Mouse (Mus musculus) Muller cell, postnatal 12 days (primary cell): Measurements from ENCODE around the gene Pcp4l1.
"Not testable (repeated sequence)": the region's sequence is repeated elsewhere in the genome, so short reads cannot be mapped to it uniquely, and the experiment has no call there.

Experiments
- DNase-seq: peaks from one replicate; pipeline ENCODE4 v3.0.0-alpha.2; 2015; ENCODE audit errors: inconsistent ontology term

Pcp4l1 gene

DNA sequence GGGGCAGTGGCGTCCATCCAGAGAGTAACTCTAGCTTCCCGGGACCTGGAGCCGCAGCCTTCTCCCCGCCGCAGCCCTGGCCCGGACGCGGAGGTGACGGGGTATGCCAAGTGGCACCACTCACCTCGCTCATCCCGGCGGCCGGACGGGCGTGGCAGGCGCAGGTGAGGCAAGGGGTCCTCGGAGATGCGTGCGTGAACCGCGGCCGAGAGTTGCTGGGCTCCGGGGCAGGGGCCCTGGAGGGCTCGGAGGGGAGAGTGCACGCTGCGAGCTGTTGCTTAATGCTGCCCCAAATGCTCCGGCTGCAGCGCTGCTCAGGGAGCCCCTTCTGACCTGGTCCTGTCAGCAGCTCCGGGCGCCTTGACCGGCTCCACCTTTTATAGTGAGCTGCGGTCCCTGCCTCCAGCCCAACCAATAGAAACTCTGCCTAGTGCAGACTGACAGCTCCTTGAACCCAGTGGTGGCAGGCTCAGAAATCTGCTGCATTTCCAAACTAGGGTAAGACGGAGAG is at the start of gene Pcp4l1:
Gene Pcp4l1 (minus strand): TSS at position 382 of the 511 bp plus-strand sequence.
- DNase-seq: peak; percentile 67

DNA sequence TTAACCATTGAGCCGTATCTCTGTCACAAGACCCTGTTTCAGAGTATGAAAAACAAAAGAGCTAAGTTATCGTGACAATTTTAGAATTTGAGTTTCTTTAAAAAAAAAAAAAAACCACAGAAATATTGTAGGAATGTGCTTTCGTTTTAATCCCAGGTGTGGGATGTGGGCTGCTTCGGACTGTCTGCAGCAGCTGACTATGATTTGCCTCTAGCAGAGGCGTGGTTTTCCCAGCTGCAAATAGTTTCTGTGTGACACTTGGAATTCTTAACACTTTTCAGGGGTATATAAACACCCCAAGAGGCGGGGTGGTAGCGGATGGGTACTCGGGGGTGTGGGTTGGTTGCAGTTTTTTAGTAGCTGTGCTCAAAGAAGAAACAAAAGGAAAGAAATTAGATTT is 49.3 kb upstream of the Pcp4l1 start:
- DNase-seq: no peak

DNA sequence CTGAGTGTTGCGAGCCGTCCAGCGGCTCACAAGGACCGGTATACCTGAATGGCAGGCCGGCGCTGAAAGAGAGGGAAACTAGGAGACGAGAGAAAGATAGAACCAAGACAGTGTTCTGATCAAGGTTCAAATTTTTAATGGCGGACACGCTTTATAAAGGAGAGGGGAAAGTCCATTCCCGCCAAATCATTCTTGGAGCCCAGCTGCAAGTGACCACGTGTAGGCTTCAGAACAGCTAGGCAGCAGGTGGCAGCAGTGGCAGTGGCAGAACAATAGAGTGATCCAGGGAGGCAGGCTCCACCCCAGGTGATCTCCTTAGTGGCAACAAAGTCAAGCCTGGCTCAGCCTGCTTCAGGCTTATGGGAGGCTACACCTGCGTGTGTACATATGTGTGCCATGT is 45.9 kb upstream of the Pcp4l1 start:
- not testable (repeated sequence) for DNase-seq

DNA sequence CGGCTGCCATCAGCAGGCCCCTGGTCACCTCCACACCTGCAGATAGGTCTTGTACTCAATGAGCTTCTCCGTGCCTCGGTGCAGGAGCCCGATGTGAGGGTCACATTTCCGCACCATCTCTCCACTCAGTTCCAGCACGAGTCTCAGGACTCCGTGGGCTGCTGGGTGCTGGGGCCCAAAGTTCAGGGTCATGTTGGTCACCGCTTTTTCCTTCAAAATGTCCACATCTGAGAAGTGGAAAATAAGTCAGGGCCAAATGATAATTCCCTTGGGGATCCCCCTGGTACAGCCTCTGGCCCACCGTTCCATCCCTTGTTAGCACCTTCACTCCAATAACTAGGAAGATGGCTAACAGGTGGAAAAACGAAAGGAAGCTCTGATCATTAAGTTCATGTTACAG is 44.8 kb upstream of the Pcp4l1 start:
- no peak for DNase-seq

DNA sequence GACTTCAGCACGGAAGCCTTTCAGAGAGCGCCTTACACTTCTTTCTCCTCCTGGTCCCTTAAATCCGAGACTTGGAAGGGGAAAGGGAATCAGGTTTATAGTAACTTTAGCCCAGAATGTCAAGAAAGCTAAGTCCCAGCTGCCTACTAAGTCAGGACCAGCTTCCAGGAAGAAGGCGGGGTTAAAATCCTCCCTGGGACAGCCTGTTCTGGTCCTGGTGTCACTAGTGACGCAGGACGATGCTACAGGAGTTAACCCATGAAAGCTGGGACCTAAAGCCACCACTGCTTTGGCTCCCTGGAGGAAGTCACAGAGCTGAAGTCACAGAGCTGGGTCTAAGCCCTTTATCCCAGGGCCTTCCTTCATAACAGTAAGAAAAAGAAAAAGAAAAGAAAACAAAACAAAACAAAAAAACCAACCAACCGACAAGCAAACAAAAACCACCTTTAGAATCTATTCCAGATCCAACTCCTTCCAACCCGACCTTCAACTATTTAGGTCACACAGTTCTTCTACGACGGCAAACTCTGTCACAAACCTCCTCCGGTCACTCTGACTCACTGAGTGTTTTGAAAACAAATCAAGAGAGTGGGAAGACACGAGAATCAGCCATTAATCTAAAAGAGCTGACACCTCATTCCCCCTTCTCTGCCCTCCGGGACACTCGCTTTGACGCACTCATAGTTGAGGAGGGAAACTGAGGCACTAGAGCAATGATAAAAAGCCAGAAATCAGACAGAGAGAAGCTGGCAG is 44.1 kb upstream of the Pcp4l1 start:
- DNase-seq: no peak

DNA sequence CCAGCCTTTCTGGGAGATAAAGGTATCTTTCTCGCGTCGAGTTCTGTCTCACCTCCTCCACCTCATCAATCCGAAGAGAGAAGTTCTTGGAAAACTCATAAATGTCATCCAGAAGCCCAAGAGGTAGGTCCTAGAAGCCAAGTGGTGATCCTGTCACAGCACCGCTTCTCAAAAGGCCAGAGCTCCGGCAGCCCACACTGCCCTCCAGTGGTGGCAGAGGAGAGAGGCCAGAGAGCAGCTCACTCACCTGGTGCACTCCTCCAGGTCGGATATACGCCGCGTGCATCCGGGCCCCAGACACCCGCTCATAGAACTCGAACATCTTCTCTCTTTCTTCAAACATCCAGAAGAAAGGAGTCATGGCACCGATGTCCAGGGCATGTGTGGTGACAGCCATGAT is 42.4 kb upstream of the Pcp4l1 start:
- DNase-seq: no peak

DNA sequence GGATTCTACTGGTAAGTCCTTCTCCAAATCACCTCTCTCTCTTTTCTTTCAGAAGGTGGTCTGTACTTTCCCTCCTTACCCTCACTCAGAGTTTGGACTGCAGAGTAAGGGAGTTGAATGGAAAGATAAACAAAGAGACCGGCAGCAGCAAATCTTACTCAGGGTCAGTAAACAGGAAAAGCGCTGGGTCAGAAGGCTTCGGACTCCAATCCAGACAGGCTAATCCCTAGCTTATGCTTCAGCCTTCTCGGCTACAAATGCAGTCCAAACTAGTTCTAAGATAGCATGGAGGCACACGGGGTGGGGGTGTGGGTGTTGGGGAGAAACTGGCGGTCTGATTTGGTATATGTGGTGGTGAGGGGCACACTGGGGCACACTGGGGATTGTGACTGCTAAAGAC is 41.4 kb upstream of the Pcp4l1 start:
- no peak for DNase-seq

DNA sequence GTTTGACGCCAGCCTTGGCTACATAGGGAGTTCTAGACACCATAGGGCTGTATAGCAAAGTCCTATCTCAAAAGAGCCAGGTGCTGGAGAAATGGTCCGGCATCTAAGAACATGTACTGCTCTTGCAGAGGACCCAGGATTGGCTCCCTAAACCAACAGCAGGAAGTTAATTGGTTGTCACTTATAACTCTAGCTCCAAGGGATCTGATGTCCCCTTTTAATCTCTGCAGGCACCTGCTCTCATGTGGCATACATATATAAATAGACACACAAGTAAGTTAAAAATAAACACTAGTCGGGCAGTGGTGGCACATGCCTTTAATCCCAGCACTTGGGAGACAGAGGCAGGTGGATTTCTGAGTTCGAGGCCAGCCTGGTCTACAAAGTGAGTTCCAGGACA is 39.7 kb upstream of the Pcp4l1 start:
- DNase-seq: no peak

DNA sequence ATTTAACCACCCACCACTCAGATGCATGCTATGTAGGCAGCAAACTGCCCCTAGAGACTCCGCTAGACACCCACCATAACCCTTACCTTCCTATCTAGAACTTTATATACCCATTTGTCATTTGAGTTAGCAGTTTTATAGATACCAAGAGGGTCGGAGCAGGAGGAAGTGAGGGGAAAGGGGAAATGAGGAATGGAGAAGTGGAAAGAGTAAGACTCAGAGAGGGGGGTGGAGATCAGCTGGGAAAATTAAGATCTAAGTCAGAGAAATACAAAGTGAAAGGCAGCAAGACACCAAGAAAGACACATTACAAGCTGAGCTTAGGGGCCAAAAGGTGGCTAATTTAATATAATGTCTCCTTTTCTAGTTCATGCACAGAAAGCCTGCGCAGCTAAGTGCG is 38.5 kb upstream of the Pcp4l1 start:
- DNase-seq: no peak

DNA sequence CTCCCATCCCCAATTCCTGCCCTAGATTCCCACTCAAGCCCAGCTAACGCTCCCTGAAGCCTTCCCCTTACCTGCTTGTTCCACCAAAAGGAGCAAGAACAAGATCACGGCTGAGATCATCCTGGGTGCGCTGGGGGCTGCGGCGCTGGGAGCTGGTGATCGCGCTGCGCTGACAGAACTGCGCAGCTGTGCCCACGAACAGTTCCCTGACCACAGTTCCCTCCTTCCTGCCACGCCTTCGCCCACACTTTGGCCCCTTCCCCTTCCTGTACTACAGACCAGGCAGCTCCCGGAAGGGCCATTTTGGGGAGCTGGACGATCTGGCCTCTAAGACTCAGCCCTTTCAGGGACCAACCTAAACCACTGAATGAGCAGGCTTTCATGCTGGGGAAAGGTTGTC is 38.1 kb upstream of the Pcp4l1 start, which contains the start of gene Fcer1g:
Gene Fcer1g (minus strand): TSS at position 240 of the 400 bp plus-strand sequence.
- DNase-seq: no peak

DNA sequence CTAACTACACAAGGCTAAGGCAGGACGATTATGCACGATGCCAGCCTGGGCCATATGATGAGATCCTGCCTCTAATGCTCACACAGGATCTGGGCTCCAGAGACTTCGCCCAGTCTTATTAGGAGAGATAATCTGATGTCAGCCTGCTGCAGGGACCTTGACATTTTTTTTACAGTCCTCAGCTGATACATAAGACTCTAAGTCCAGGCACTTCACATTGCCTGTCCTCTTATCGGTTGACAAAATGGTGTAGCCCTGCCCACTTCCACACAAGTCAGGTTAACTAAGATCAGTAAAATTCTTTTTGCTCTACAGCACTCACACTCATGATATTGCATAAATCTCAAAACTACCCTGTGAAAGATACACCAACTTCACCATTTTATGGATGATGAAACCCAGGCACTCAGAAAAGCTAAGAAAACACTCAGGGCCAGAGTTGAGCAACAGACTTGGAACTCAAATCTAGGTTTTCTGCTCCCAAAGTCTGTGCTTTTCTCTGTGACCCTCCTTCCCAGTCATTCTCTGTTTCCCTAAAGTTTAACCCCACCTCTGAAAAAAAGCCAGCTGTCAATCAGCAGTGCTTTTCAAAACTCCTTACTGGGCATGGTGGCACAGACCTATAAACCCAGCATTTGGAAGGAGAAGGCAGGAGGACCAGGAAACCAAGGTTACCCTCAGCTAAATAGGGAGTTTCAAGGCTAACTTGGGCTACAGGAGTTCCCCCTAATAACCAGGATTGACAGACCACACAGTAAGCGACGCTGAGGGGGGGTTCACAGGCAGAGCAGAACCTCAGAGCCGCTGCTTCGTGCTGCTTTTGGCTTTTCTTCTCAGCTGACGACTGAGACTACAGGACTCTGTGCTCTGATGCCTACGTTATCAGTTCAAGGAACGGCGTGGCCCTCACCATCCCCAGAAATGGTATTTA is 37.0 kb upstream of the Pcp4l1 start:
- DNase-seq: no peak

DNA sequence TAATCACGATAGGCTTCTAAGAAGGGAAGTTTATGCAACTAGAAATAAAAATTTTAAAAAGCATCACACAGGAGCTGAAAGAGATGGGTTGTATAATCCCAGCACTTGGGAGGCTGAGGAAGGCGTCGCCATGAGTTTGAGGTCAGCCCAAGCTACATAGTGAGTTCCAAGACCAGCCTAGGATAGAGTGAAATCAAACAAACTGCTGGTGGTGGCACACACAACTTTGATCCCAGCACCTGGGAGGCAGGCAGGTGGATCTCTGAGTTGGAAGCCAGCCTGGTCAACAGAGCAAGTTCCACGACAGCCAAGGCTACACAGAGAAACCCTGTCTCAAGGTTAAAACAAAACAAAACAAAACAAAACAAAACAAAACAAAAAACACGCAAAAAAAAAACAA is 36.3 kb upstream of the Pcp4l1 start:
- no peak for DNase-seq

DNA sequence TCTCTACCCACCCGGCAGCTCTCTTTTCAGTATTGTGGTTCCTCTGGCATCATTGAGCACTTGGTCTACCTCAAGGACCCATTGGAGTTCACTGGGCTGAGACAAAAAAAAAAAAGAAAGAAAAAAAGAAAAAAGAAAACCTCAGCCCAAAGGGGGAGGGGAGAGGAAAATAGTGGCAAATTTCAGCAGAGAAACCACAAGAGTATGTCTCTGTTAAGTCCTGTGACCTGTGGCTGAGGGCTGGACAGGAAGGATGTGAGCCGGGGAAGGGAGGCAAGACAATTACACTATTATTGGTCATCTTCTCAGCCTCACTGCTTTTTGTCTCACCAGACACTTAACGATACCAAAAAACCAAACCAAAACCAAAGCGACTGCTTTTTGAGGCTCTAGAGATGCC is 35.8 kb upstream of the Pcp4l1 start:
- DNase-seq: peak; percentile 69

DNA sequence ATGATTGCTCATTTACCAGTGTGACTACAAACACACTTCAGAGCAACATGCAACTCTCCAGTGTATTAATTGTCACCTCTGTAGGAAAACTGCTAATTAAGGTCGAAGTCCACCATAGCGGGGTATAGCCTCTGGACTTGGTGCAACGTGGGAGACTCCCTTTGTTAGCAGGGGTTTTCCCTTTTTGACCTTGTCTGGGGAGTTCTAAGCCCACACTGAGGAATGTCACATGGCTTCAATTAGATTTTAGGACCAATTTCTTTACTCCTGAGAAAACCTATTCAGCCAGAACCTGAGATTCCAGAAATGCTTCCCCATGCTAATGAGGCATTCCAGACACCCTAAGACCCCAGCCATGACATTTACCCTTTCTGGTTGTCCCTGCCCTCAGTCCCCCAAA is 34.1 kb upstream of the Pcp4l1 start:
- peak; percentile 43 for DNase-seq

DNA sequence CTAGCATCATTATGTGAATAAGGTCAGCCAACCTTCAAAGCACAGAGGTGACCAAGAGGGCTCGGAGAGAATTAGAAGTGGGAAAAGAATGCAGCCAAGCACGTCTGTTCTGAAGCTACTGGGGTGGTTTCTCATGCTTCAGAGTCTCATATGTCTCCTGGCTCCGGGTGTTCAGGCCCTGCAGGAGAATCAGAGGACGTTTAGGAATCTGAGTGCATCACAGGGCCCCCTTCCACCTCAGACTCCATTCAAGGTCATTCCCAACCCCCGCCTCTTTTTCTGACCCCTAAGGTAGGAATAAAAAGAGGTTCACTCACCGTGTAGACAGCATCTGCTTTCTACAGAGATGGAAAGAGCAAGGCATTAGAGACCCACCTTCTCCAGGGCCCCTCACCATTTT is 33.7 kb upstream of the Pcp4l1 start:
- DNase-seq: no peak

DNA sequence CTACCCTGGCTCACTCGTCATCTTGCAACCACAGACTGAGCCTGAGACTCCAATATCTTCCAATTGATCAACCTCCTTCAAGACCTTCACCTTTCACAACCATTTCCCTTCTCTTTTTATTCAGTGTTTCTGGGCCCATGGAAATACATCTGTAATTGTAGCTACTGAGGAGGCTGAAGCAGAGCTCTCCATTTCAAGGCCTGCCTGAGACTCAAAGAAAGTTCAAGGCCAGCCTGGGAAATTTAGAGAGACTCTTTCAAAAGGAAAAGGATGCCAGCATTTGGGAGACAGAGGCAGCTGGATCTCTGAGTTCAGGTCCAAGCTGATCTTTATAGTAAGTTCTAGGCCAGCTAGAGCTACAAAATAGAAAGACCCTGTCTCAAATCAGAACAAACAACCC is 31.8 kb upstream of the Pcp4l1 start:
- no peak for DNase-seq

DNA sequence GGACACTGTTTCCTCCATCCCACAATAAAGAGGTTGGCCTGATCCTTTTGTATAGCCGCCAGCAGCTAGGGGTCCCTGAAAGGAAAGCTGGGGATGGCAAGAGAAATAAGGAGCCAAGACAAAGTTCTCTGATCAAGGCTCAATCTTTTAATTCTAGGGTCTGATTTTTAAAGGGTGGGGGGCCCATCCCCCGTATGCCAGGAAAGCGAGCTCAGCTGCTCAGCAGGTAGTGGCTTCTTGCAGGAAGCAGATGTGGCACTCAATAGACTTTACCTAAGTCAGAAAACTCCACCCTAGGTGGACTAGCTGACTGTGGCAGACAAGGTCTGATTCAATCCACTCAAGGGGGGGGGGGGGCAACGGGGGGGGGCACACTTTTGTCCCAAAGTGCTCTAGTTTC is 30.7 kb upstream of the Pcp4l1 start:
- DNase-seq: no peak

DNA sequence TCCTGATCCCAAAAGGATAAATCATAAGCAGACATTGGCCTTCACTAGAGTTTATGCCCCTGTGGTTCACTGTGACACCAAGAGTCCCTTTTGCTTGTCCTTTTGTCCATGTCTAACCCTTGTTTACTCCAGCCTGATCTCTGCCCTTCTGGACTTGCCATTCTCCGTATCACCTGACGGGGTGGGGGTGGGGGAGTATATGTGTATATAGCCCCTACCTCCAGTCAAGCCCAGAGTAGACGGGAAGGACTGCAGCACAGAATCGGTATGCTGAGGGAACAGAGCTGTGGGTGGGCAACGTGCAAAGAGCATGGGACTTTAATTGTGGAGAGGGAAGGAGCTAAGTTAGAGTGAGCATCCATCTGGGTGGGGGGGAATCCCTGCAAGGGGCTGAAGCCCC is 28.8 kb upstream of the Pcp4l1 start, which contains the start of gene Apoa2:
Gene Apoa2 (plus strand): TSS at position 198 of the 400 bp plus-strand sequence.
- no peak for DNase-seq

DNA sequence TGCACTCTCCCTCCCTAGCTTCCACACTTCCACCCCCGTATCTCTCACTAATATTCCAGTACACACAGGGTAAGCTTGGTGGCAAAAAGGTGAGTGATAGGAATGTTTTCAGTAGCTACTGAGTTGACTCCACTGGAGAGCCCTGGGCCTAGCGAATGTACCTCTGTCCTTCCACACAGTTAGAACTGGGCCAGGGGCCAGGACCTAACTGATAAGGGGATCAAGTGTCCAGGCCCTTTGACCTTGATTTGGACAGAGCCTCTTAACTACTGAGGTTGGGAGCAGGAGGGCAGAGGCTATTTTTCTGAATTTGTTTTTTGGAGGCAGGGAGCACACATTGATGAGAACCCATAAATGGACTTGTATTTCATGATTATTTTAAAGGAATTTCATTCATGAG is 27.7 kb upstream of the Pcp4l1 start:
- no peak for DNase-seq

DNA sequence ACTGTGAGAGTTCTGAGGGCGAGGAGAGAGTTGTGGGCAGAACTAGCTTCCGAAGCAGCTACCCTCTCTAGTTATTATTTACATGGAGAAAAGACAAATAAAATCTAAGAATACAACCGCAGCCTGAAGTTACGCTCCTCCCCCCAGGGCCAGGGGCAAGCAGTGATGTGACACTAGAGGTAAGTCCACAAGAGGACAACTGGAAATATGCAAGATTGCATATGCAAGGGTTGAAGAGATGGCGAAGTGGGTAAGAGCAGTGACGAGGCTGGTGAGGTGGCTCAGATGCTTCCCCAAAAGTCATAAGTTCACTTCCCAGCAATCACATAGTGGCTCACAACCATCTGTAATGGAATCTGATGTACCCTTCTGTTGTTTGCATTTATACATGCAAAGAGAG is 27.1 kb upstream of the Pcp4l1 start:
- DNase-seq: no peak

DNA sequence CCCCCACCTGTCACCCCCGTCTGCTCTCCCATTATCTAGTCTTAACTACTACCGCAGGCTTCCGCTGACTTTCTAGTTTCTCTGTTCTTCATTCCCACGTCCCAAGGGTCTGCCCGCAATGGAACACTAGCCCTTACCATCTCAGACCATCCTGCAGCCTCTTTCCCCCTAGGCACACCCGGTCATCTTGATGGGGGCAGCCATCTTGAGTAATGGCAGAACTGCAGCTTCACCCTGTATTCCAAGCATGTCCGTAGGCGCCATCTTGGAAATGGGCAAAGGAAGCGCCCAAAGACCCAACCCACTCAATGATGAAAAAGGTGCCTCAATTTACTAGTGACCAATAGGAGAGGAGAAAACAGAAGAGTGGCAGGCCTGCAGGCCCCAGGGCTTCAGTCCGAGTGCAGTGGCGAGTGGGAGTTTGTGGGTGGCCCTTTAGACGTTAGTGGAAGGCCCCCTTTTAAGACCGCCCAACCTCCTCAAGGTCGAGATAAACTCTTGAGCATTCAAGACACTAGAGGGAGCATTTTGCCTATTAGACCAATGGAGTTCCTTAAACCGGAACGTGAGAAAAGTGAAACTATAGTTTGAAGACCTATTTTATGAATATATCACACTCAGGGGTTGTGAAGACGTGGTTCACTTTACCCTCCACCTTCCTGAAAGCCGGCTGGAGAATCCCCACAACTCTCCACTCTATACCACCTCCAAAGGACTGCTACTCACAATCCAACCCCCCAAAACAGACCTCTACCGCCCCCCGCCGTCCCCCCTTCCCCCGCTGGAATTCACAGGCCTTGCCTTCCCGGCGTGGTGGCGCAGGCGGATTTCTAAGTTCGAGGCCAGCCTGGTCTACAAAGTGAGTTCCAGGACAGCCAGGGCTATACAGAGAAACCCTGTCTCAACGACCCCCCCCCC is 26.4 kb upstream of the Pcp4l1 start, which contains the start of gene Tomm40l:
Gene Tomm40l (minus strand): TSS at position 277 of the 918 bp plus-strand sequence.
- peak; percentile 98 for DNase-seq
